Mouse (Mus musculus) limb, embryonic 11.5 days (tissue): Measurements from ENCODE around the gene Tent5c. TPM values are rescaled to one million over a fixed set of nuclear protein-coding genes. Genes with fewer than 3 reads are reported as not detected.

Source experiments
- ATAC-seq: fragments of 200-750 bp; cut with Nextera tagmentation; 2 replicates; pipeline ENCODE4 v1.8.0; 2017; ENCODE audit warnings: low read depth; ENCODE audit not compliant: insufficient number of reproducible peaks, low FRiP score, low TSS enrichment
- DNase-seq: peaks from one replicate; pipeline ENCODE4 v3.0.0-alpha.2; 2015; ENCODE audit warnings: low spot score
- H3K27ac ChIP-seq: fragments of 300-500 bp; sonication (generic); replicated peaks from 2 replicates; pipeline ENCODE4 v1.5.1; 2014; ENCODE audit warnings: low read depth, mild to moderate bottlenecking, low read length
- H3K27me3 ChIP-seq: fragments of 300-500 bp; sonication (generic); 2 replicates; pipeline ENCODE4 v1.6.1; 2014; ENCODE audit warnings: mild to moderate bottlenecking, low read length, mixed read lengths; ENCODE audit not compliant: control insufficient read depth, insufficient read depth
- H3K36me3 ChIP-seq: fragments of 300-500 bp; sonication (generic); 2 replicates; pipeline ENCODE4 v1.6.1; 2014; ENCODE audit warnings: mild to moderate bottlenecking, low read length, moderate library complexity, mixed read lengths; ENCODE audit not compliant: control insufficient read depth, insufficient read depth
- H3K4me1 ChIP-seq: fragments of 300-500 bp; sonication (generic); 2 replicates; pipeline ENCODE4 v1.6.1; 2014; ENCODE audit warnings: low read length, mixed read lengths; ENCODE audit not compliant: control insufficient read depth, insufficient read depth
- H3K4me2 ChIP-seq: fragments of 300-500 bp; sonication (generic); 2 replicates; pipeline ENCODE4 v1.6.1; 2014; ENCODE audit warnings: low read depth, mild to moderate bottlenecking, moderate library complexity; ENCODE audit not compliant: severe bottlenecking
- H3K4me3 ChIP-seq: fragments of 300-500 bp; sonication (generic); 2 replicates; pipeline ENCODE4 v1.5.1; 2014; ENCODE audit warnings: low read depth, low read length
- H3K9ac ChIP-seq: fragments of 300-500 bp; sonication (generic); 2 replicates; pipeline ENCODE4 v1.6.1; 2014; ENCODE audit warnings: mild to moderate bottlenecking, low read length
- H3K9me3 ChIP-seq: fragments of 300-500 bp; sonication (generic); 2 replicates; pipeline ENCODE4 v1.6.1; 2016; ENCODE audit warnings: low read length; ENCODE audit not compliant: control insufficient read depth
- WGBS: fragments of 180-500 bp; shearing (Covaris S2); extraction: QIAGEN DNeasy Blood & Tissue Kit; methylation state at CpG from one replicate; pipeline ENCODE4 v1.1.7; 2014; 5-methylcytosine and 5-hydroxymethylcytosine counted together
- polyA plus RNA-seq: library from polyadenylated mRNA; unstranded; fragments of >200 nt; fragmentation: Nextera tagmentation; extraction: Ambion mirVana; gene quantifications from 2 replicates; pipeline ENCODE4 v1.2.1, GENCODE M21; 2014

The Tent5c gene
- polyA plus RNA-seq, 1 experiment from 2014 or later = 2.7 TPM

DNA sequence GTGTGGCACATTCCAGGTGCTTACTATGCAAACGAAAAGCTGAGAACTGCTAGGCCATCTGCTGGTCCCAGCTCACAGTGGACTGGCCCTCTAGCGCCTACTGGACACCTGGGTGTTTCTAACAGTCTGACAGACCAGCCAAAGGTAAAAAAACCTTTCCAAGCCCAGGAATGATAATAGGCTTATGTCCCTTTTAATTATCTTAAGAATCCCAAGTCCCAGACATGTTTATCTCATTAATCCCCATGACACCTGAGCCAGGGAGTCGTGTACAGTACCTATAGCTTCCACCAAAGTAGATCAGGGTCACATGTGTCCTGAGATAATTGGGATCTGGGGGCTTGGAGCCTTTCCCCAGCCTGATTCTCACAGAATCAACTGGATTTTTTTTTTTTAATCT, 7.0 kb upstream of the Tent5c start:
- ATAC-seq (no peak), DNase-seq (no peak)
- Histone ChIP-seq H3K4me2 (no peak overlapping the region), H3K27ac (no peak overlapping the region), H3K9me3 (no peaks in the 10 kb centered on the region), H3K36me3 (no peaks in the 10 kb centered on the region), H3K4me3 (no peak overlapping the region), H3K27me3 (no peaks in the 10 kb centered on the region), H3K4me1 (no peaks in the 10 kb centered on the region), H3K9ac (no peak overlapping the region)
- 72% methylated on average over 3 of the region's 3 CpGs for WGBS

DNA sequence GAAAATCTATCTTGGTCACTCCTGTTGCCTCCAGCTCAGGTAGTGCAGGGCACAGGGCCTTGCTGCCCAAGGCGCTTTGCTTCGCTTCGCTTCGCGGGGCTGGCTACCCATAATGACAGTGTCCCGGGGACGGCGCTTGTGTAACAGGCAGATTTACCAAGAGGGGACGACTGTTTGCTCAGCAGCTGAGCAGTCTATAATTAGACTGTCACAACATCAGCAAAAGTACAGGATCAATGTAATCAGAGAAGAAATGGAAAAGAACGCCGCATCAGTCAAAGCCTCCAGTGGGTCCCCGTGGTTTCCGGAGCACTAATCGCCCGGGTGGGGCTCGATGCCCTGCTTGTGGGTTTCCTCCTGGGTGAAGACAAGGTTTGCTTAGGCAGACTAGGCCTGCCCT, 6.3 kb upstream of the Tent5c start:
- H3K9ac ChIP-seq = no peak overlapping the region
- no peak for ATAC-seq
- no peaks in the 10 kb centered on the region for H3K27me3 ChIP-seq
- H3K36me3 ChIP-seq = no peaks in the 10 kb centered on the region
- no peaks in the 10 kb centered on the region for H3K4me1 ChIP-seq
- no peak overlapping the region for H3K27ac ChIP-seq
- H3K4me3 ChIP-seq = no peak overlapping the region
- 92% methylated on average over 16 of the region's 16 CpGs for WGBS
- no peaks in the 10 kb centered on the region for H3K9me3 ChIP-seq
- H3K4me2 ChIP-seq = no peak overlapping the region
- DNase-seq = no peak

DNA sequence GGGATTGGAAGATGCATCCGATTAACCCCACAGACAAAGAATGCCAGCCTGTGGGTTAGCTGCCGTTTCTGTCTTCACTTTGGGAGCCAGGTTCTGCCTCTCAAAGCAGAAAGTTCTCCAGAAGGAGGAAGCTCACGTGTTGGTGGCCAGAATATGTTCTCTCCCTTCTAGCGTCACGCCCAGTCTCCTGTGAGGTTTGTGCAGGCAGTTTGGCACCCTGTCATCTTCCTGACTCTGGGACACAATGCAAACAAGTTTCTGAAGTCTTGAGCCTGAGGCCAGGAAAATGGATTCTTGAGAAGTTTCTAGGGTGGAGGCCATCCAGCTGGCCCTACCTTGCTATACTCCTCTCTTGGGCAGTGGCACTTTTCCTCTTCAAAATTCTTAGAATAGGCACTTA, 5.8 kb upstream of the Tent5c start:
- Histone ChIP-seq H3K9me3 (no peaks in the 10 kb centered on the region), H3K4me1 (no peaks in the 10 kb centered on the region), H3K27me3 (no peaks in the 10 kb centered on the region), H3K4me2 (no peak overlapping the region), H3K36me3 (no peaks in the 10 kb centered on the region), H3K27ac (no peak overlapping the region), H3K4me3 (no peak overlapping the region), H3K9ac (no peak overlapping the region)
- WGBS = 90% methylated on average over 5 of the region's 5 CpGs
- DNase-seq (no peak), ATAC-seq (no peak)

DNA sequence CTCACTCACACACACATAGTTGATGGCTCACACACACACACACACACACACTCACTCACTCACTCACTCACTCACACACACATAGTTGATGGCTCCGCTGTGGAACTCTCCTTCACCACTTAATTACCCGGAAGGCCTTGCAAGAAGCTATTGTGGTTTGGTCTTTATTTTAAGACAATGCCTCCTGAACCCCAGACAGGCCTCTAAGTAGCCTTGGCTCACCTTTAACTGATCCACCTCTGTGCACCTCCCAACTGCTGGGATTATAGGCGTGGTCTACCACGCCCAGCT, 831 bp upstream of the Tent5c start:
- Histone ChIP-seq H3K4me1 (0 out of 2 replicates have a peak, but pooled peaks cover 3% of the 10 kb centered on the region), H3K9me3 (no peaks in the 10 kb centered on the region), H3K27me3 (peaks cover 18% of the 10 kb centered on the region), H3K36me3 (no peaks in the 10 kb centered on the region), H3K4me2 (peak overlapping the region; percentile 92), H3K27ac (no peak overlapping the region), H3K9ac (no peak overlapping the region), H3K4me3 (peak overlapping the region; percentile 61)
- DNase-seq (peak; percentile 21), ATAC-seq (peak; percentile 24; the same call in 1 of the 2 replicates)
- 16% methylated on average over 4 of the region's 4 CpGs for WGBS

DNA sequence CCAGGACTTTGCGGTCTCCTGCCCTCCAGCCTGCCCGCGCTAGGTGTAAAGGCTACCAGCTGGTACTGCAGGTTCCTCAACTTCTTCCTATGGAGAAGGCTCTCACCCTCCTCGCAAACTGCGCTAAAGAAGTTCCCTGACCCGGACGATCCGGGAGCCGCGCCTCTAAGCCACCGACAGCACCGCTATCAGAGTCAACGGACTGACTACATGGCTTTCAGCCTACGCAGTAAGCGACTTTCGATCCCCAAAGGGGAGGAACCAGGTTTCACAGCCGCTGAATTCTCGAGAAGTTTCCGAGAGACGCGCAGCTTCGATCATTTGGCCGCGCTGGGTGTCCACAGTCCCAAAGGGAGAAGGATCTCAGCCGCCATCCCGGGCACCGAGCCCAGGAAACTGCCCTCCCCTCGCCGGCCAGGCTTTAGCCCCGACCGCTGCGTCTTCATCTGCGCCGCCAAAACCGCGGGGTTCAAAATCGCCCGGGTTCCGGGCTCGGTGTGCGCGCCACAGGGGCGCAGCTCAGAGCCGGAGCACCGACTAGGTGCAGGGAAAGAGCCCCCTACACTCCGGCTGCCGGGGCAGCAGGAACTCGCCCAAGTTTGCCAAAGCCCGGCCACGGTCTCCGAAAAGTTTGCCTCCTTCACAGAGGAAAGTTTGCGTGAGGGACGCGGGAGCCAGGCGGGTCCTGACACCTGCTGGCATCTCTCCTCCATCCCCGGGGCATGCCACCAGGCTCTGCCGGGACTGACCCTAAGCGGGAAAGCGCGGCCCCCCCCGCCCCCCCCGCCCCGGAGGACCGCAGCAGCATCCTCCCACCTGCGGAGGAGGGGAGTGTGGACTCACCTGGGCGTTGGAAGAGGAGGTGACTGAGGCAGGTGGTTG, 632 bp downstream of the Tent5c start:
- H3K9me3 ChIP-seq = no peaks in the 10 kb centered on the region
- under 1% methylated on average over 60 of the region's 66 CpGs for WGBS
- H3K4me2 ChIP-seq = peak overlapping the region; percentile 92
- peak overlapping the region; percentile 50 for H3K9ac ChIP-seq
- ATAC-seq (peak; percentile 31), DNase-seq (peak; percentile 57)
- 0 out of 2 replicates have a peak, but pooled peaks cover 3% of the 10 kb centered on the region for H3K4me1 ChIP-seq
- H3K4me3 ChIP-seq = peak overlapping the region; percentile 61
- H3K27me3 ChIP-seq = peaks cover 18% of the 10 kb centered on the region
- H3K27ac ChIP-seq = no peak overlapping the region
- no peaks in the 10 kb centered on the region for H3K36me3 ChIP-seq

DNA sequence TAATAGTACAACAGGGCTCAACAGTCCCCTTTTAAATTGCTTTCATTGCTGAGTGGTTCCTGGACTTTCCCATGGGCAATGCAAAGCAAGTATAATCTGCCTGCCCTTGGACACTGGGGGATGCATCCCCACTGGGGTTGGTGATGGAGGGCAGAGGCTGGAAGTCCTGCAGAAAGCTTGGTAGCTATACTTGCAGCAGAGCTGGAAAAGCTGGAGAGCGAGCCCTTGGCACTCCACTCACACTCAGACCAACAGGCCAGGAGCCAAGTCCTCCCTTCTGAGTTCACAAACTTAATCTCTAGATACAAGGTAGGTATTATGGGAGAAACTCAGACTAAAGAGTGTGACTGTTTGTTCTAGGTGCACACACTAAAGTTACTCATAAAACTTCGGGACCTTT, 2.1 kb downstream of the Tent5c start:
- Histone ChIP-seq H3K9ac (no peak overlapping the region), H3K4me1 (0 out of 2 replicates have a peak, but pooled peaks cover 3% of the 10 kb centered on the region), H3K27me3 (peaks cover 18% of the 10 kb centered on the region), H3K27ac (no peak overlapping the region), H3K4me2 (no peak overlapping the region), H3K36me3 (no peaks in the 10 kb centered on the region), H3K9me3 (no peaks in the 10 kb centered on the region), H3K4me3 (no peak overlapping the region)
- no peak for ATAC-seq
- WGBS = 80% methylated on average over 2 of the region's 2 CpGs
- DNase-seq = no peak

DNA sequence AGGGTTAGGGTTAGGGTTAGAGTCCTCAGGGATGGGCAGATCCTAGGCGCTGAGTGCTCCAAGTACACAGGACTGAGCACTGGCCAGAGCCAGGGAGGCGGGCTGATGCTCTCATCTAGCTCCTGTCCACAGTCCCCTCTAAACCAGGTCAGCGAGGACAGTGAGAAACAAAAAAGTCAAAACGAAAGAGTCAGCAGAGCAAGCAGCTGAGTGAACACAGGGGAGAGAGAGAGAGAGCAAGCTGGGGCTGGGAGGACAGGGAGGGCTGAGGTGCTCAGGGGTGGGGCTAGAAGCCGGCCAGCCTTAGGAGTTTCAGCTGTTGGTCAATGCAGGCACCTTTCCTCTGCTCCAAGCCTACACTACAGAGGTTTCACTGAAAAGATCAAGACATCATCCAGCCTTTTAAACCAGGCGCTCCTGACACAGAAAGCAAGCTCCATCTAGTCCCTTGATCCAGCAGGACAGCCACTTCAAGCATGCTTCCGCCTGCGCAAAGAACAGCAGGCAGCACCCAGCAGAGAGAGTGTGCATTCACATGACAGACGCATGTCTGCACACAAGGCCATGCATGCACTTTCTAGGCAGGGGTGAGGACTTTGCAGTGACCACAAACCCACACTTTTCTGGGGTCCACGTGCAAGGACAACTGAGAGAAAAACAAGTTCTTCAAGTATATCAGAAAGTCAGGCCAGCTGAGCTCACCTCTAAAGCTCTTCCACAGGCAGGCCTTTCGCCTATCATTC, 3.6 kb downstream of the Tent5c start:
- Histone ChIP-seq H3K9ac (no peak overlapping the region), H3K4me3 (no peak overlapping the region), H3K9me3 (no peaks in the 10 kb centered on the region), H3K4me1 (0 out of 2 replicates have a peak, but pooled peaks cover 3% of the 10 kb centered on the region), H3K27me3 (peaks cover 18% of the 10 kb centered on the region), H3K36me3 (no peaks in the 10 kb centered on the region), H3K4me2 (no peak overlapping the region), H3K27ac (no peak overlapping the region)
- 50% methylated on average over 11 of the region's 11 CpGs for WGBS
- DNase-seq (no peak), ATAC-seq (no peak)

DNA sequence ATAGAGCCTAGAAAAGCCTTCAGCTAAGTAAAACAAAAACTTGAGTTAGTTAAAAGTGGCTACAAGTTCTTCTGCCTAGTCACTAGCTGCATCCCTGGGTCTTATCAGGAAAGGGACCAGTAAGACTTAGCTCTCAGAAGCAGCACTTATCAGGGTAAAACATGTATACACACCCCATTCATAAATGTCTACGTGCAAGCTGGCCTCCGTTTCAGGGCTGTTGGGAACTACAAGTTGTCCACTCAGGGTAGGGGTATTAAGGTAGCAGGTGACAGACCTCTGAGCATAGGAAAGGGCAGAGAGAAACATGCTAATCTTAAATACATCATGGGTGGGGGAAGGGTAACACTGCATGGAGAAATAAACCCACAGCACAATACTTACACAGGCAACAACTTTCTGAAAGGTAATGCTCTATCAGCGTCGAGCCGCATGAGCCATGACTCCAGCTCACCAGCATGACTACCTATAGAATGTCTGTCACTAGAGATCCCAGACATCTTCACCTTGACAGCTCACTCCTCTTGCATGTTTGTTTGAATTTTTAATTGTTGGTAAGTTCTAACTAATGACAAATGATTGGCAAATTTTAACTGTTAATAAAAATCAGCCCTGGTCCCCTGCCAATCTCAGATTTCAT, 6.0 kb downstream of the Tent5c start:
- Histone ChIP-seq H3K9ac (no peak overlapping the region), H3K27ac (no peak overlapping the region), H3K4me3 (no peak overlapping the region), H3K27me3 (peaks cover 14% of the 10 kb centered on the region), H3K9me3 (no peaks in the 10 kb centered on the region), H3K4me1 (0 out of 2 replicates have a peak, but pooled peaks cover 3% of the 10 kb centered on the region), H3K4me2 (no peak overlapping the region), H3K36me3 (no peaks in the 10 kb centered on the region)
- ATAC-seq (no peak), DNase-seq (no peak)
- 88% methylated on average over 5 of the region's 5 CpGs for whole genome bisulfite sequencing
